Mouse (Mus musculus) kidney, adult 2 months (tissue): ENCODE data around the gene Smo.

Source experiments
- CTCF ChIP-seq: fragments of 200-500 bp; conservative IDR thresholded peaks from 2 replicates; pipeline ENCODE4 v1.5.1; 2011; ENCODE audit warnings: low read depth, mild to moderate bottlenecking, control low read depth, low read length, moderate library complexity, mixed read lengths; ENCODE audit not compliant: insufficient read depth, insufficient read length
- POLR2A ChIP-seq: fragments of 200-500 bp; IDR thresholded peaks from one replicate; pipeline ENCODE4 v1.6.1; 2011; ENCODE audit warnings: low read depth, low read length, control low read depth

- TF ChIP-seq CTCF (no peak), POLR2A (no peak)
Observed at GRCm38 (mm10) chr6:29756001-29756400, 20.7 kb downstream of the Smo start.
